Mouse (Mus musculus) ovary, postnatal 36 days (tissue): Measurements from ENCODE around the gene Scarb1.
A peak's percentile ranks its signal among the peaks of the same experiment; 100 is the strongest.

Source experiments
- DNase-seq: peaks from one replicate; pipeline ENCODE4 v3.0.0; 2022; ENCODE audit warnings: low spot score, mixed read lengths

The Scarb1 gene

DNA sequence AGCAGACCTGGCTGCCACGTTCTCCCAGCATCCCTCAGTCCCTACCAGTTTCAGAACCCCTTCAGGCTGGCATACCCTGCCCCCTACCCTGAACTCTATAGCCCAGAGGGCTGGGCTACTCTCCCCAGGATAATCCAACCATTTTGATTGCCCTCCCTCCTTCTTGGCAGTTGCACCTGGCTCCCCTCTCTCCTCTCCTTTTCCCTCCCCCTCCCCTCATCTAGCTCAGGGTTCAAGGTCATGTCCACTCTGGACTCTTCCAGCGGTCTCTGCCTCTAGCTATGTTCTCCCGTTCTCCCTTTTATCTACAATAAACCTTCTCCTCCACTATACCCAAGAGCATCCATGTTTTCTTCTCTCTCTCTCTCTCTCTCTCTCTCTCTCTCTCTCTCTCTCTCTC lies 9.1 kb downstream of the Scarb1 start:
- no peak for DNase-seq

DNA sequence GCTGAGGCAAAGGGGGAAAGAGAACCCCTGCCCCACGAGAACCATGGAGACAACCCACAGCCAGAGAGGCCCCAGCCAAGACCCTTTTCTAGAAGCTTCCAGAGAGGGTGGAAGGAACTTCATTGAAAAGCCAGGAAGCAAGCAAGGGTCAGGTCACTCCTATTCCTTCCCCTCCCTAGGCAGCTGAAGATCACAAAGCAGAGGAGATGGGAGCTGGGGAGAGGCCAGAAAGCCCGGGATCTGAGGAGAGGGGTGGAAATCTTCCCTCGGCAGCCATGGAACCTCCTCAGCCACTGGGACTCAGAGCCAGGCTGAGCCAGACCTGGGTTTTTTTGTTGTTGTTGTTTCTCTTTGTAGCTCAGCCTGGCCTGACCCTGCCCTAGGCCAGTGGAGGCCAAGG lies 9.8 kb downstream of the Scarb1 start:
- no peak for DNase-seq

DNA sequence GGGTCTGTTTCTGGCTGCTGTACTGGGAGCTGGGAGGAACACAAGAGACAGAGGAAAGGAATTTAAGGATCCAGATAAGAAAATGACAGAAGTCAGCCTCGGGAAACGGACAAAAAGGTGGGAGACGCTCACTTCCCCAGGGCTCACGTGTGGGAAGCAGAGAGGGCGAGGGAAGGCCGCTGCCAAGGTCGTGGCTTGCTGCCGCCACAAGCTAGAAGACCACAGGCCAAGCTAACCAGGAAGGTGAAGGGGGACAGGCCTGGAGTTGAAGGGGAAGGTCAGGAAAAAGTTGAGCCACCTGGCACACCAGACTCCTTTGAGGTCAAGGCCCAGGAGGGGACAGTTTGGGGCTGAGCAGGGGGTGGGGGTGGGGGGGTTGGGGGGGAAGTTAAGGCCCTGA lies 10.2 kb downstream of the Scarb1 start:
- DNase-seq = peak; percentile 38

DNA sequence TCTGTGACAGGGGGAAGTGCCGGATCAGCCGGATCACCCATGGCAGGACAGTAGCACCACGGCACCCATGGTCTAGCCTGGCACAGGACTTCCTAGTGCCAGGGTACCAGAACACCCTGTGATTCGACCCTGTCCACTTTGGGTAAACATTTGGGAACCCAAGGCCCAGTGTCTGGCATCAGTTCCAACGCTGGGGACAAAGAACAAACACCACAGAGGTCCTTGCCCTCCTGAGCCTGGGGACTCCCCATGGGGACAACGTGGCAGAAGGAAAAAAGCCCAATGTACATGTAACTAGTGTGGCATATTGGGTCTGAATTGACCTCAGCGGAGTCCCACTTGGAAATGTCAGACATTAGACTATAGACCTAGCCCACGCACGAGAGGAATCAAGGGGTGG lies 10.7 kb downstream of the Scarb1 start:
- DNase-seq = no peak

DNA sequence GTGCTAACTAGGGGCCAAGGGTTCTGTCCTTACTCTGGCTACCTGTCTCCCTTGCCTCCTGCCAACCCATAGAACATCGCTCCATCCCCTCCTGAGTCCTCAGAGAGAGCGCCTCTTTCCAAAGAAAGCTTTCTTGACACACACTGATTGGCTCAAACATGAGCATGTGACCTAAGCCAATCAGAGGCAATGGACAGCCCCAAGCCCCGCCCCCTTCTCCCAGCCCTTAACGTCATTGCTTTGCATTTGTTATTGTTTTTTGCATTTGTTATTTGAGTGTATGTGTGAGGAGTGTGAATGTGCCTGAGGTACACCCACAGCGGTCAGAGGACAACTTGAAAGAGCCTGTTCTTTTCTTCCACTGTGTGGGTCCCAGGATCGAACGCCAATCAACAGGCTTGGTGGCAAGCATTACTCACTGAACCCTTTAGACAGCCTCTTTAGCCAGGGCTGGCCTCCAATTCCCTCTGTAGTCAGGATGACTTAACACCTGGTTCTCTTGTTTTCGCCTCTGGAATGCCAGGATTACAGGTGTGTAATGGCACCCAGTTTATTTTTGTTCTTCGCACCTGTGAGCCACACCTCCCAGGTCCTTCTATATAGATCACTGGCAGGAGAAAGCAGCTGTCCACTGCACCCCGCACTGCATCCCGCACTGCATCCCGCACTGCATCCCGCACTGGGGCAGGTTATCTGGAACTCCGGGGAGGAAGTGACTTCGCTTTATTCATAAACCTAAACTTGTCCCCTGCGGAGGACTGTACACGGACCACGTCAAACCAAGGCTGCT lies 13.1 kb downstream of the Scarb1 start:
- no peak for DNase-seq

DNA sequence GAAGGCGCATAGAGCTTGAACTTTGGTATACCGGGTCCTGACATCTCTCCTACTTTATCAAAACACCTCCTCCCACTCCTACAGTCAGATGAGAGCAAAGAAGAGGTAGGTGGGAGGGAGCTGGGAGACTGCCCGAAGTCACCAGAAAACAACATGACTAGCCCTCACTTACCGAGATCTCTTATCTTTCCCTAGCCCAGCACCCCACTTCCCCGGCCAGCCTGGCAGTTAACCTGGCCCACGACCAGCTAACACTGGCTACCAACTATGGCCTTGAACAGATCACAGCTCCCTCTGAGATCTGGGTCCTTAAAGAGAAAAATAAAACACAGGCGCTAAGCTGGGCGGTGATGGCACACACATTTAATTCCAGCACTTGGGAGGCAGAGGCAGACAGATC lies 14.5 kb downstream of the Scarb1 start:
- DNase-seq = peak; percentile 60

DNA sequence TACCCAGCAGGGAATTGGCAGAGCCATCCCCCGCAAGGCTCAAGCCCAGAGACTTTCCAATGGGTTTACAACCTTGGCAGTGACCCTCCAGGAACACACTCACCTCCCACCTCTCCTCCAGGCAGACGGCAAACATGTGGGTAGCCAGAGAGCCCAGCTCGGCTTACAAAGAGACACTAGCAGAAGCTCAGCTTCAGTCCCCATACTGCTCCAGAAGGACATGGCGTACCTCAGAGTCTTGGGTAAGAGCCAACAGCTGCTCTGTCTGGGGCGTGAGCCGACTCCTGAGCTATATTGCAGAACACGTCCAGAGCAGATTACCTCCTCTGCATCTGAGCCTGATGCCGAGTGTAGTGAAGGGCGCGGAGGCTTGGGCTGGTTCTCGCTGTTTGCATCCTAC lies 15.0 kb downstream of the Scarb1 start:
- DNase-seq = peak; percentile 36

DNA sequence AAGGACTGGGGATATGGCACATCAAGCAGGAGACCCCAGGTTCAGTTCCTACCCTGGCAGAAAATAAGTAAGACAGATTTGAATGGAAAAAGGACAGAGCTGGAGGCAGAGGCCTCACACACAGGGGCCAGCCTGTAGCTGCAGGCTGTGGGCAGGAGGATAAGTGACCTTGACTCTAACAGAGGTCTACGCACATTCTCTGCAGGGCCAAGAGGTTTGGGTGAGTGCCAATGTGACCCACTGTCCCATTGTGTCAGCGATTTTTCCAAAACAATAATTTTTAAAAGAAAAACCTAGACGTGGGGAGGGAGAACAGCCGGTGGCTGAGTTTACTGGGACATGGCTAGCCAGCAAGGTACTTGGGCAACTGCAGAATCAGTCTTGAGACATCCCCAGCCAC lies 15.6 kb downstream of the Scarb1 start:
- no peak for DNase-seq

DNA sequence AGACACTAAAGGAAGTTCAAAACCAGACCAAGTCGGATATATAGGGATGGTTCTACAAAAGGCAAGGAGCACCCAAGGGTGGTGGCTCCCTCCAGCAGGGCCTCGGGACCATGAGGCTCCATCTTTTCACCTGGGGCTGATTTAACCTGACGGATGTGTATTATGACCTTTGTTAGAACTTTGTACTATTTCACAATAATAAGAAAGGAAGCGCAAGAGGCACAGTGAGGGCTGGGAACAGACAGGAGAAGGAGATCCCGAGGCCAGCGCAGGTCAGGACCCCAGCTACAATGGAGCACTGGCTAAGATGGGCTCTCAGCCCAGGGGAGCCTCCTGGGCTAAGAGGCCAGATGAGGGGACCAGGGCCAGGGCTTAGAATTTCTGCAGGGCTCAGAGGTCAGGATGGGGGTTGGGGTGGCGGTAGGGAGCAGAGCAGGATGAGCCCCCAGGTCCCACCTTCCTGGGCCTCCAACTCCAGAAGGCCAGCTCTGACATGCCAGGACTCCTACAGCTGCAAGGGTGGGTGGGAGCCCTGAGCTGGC lies 16.9 kb downstream of the Scarb1 start:
- DNase-seq = no peak

DNA sequence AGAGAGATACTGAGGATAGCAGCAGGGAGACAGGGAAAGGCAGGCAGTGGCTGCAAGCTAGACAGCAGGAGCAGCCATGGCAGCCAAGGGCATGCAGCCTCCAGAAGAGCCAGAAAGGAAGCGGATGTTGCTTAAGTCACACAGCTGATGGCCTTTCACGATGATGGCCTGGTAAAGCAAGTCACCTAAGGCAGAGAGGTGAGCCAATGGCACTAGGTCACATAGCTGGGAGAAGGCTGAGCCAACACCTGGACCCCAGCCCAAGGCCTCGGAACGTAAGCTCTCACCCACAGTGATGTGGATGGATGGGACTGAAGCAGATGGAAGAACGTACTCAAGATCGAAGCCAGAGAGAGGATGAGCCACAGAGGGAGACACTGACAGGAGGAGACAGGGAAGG lies 17.8 kb downstream of the Scarb1 start:
- DNase-seq = no peak

DNA sequence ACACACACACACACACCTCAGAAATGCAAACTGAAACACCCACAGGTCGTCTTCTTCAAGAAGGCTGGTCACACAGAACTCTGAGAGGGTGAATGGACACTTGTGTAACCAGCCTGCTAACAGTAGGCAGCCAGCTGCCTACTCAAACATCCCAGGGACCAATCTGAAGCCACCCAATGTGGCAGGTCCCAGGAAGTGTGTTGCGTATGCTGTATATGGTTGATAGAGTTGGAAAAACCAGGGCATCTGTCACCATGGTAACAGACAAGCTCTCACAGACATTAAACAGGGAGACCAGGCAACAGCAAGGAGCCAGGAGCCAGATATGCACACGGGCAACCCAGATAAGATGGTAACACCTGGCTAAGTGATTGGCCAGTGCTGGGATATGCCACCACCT lies 19.1 kb downstream of the Scarb1 start:
- DNase-seq = no peak

DNA sequence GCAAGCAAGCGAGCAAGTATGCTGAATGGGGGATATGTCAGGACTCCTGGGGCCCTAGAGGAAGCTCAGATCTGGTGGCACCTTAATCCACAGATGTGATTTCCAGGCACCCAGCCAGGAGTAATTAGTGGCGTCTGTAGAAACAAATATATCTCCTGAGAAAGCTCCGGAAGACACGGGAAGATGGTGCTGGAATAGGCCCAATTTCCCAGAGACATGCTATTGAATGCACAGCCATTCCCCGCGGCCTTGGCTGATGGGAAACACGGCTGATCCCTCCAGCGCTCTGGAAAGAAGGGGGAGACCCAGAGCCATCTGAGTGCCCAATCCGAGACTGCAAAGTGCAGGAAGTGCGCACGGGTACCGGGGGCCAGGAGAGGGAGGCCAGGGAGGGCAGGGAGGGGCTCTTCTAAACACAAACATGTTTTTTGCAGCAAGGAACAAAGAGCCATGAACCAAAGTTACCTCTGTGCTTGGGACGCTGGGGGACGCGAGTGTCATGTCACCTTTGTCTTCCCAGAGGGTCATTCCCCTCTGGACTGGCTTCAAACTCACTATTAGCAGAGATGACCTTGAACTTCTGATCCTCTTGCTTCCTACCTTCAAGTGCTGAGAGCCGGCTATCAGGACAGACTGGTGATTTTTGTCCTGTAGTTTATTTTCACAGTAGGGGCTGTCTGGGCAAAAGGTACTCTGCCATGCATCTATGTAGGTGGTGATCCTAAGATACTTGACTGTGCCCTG lies 21.7 kb downstream of the Scarb1 start:
- DNase-seq = no peak

DNA sequence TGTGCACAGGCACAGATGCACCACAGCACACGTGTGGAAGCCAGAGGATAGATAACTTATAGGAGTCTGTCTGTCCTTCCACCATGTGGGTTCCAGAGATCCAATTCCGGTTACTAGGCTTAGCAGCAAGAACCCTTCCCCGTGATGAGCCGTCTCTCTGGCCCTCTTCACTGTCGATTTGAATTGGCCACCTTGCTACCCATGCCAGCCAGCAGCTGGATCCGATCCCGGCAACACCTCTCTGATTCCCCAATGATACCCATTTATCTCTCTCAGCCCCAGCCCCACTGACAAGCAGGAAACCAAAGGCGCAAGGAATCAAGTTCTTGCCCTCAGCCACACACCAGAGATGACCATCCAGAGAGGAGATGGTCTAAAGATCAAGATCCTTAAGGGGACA lies 22.9 kb downstream of the Scarb1 start:
- no peak for DNase-seq

DNA sequence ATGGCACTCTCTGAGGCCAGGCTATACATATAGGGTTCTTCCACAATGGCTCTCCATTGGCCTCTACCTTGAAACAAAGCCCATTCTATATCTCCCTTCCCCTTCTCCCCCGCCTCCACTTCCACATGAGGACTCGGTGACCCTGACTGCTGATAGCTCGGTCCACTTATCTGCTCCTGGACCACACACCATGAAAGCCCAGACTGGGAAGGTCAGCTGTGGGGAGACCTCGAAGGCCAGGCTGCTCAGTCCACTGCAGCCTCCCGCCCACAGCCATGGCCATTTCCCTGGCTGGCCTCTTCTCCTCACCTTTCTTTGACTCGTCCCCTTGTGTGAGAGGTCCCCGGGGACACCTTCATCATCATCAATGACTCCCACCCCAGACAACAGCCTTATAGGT lies 23.6 kb downstream of the Scarb1 start:
- DNase-seq = peak; percentile 69

DNA sequence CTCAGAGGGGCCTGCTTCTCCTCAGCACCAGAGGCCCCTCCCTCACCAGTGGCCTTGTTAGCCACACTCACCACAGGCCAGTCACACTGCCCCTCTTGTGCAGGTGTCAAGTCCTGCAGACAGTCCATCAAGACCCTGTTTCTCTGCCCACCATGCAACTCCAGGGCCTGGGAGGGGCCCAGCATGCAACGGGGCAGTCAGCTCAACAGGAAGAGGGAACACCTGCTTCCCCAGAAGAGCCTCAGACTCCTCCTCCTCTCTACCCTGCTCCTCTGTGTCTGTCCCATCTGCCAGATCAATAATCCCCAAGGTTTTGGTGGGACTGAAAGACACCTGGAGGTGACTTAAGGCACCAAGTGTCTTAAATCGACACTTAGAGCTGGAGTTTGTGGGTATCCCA lies 24.1 kb downstream of the Scarb1 start:
- no peak for DNase-seq

DNA sequence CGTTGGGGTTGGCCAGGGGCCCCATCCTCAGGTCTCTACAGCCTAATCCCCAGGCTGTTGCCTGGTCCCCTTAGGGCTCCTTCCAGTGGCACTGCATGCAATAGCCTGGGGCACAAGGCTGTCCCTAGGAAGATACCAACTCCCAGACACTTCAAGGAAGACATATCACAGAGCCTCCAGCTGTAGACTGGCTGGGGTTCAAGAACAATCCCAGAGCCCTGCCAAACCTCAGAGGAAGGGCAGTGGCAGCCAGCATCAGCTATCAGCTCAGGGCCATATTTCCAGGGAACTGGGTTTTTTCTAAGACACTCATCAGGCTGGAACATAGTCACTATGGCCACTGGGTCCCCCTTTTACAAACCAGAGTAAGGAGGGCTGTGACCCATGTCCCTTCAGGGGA lies 25.8 kb downstream of the Scarb1 start:
- peak; percentile 45 for DNase-seq

DNA sequence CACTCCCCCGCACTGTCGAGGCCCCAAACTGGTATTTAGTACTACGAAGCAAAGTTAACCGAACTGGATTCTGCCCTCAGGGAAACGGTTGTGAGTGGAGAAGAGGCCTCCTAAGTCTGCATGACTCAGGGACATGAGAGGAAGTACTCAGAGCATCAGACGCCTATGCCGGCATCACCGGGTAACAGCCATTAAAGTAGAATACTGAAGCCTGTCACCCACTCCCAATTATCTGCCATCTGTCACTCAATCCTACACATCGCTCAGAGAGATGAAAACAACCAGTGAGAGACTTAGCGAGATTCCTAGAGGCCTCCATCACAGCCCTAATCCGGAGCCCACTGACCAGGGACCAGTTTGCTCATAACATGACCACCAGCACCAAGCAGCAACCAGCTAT lies 26.9 kb downstream of the Scarb1 start:
- no peak for DNase-seq

DNA sequence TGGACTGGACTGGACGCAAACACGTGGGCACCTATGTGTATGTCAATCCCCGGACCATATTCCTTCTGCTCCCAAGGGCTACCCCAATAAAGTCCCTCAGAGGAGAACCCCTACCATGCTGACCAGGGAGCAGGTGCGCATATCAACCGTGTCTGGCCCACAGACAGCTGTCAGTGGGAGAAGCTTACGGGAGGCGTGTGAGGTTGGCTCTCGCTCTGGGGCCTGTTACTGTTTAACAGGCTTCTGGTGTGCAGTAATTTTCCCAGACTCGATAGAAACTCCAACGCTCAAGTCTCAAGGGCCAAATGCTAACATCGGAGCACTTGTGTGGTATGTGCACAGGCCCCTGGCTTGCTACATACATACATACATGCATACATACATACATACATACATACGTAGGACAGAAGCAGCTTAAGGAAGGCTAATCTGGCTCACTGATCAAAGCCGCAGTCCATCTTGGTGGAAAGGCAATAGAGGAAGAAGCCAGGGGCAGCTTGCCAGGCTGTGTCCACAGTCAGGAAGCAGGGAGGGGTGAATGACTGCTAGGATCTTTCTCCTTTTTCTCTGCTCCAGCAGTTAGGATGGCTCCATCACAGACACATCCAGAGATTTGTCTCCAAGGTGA lies 27.8 kb downstream of the Scarb1 start:
- DNase-seq = peak; percentile 40

DNA sequence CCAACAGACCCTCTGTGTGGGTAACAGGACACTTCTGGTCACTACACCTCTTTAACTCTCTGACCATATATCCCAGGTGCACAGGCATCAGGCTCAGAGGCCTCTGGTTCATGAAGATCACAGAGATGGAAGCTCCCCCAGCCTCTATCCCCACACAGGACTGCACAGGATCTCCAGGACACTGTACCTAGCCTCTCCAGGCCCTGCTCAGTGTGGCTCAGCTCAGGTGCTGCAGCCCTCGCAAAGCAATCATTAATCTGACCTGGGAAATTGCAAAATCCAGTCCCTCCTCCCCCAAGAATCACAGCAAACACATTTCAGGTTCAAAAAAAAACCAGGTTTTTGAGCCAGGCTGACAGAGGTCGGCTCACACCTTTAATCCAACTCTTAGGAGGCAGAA lies 29.9 kb downstream of the Scarb1 start:
- DNase-seq = no peak

DNA sequence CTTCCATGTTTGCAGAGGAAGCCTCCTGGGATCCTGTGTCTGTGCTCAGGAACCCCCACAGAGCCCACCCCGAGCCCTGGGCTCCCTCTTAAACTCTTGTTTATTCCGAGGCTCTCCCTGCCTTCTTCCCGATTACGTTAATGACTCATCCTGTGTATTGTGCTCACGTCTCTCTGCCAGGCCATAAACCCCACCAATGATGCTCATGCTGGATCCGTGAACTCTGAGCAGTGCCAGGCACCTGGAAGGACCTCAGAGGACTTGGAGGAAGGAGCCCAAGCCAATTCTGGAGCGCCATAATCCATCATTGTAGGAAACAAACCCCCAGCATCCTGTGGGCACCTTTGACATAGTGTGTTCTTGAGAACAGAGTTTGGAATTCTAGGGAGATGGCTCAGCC lies 31.7 kb downstream of the Scarb1 start:
- no peak for DNase-seq

DNA sequence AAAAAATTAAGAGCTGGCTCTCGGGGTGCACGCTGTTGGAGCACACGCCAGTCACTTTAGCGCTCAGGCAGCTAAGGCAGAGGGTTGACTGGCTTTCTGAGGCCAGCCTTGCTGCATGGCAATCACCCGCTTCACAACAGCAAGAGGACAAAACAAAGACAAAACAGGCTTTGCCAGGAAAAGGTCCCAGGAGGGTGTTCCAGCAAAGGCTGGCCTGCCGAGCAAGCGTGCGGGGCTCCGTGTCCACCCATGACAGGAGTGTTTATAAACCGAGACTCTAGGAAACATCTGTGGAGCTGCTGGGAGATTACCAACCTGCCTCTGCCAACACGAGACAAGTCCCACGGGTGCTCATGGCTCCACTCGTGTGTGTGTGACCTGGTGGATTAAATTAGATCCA lies 34.1 kb downstream of the Scarb1 start:
- DNase-seq = no peak

DNA sequence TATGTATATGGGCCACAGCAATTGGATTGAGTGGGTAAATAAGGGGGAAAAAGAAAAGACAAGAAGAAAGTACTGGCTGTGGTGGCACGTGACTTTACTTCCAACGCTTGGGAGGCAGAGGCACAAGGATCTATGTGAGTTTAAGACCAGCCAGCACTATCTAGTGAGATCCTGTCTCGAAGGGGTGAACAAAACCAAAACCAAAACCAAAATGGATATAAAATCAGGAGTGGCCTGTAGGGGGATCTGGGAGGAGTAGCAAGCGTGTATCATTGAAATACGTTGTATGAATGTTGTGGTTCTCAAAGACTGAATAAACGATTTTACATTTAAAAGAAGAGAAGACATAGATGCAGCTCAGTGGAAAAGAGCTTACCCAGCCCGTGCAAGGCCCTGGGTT lies 34.5 kb downstream of the Scarb1 start:
- no peak for DNase-seq
